Mouse (Mus musculus) kidney, embryonic 16.5 days (tissue): ENCODE results near the gene Apoc4. TPM values are rescaled to one million over a fixed set of nuclear protein-coding genes. Genes with fewer than 3 reads are reported as not detected.

ENCODE experiments used
- ATAC-seq: fragments of 200-750 bp; cut with Nextera tagmentation; 2 replicates; pipeline ENCODE4 v1.8.0; 2017; ENCODE audit warnings: moderate TSS enrichment; ENCODE audit not compliant: low FRiP score, low TSS enrichment
- H3K27ac ChIP-seq: fragments of 300-500 bp; sonication (generic); 2 replicates; pipeline ENCODE4 v1.5.1; 2014; ENCODE audit warnings: low read length
- H3K27me3 ChIP-seq: fragments of 300-500 bp; sonication (generic); 2 replicates; pipeline ENCODE4 v1.6.1; 2014; ENCODE audit warnings: low read length, control low read depth, mixed read lengths; ENCODE audit not compliant: insufficient read depth
- H3K36me3 ChIP-seq: fragments of 300-500 bp; sonication (generic); 2 replicates; pipeline ENCODE4 v1.6.1; 2014; ENCODE audit warnings: low read length, control low read depth, mixed read lengths; ENCODE audit not compliant: insufficient read depth
- H3K4me1 ChIP-seq: fragments of 300-500 bp; sonication (generic); 2 replicates; pipeline ENCODE4 v1.6.1; 2014; ENCODE audit warnings: low read length, control low read depth, mixed read lengths; ENCODE audit not compliant: insufficient read depth
- H3K4me2 ChIP-seq: fragments of 300-500 bp; sonication (generic); replicated peaks from 2 replicates; pipeline ENCODE4 v1.6.1; 2014; ENCODE audit warnings: low read depth, low read length
- H3K4me3 ChIP-seq: fragments of 300-500 bp; sonication (generic); 2 replicates; pipeline ENCODE4 v1.5.1; 2014; ENCODE audit warnings: mild to moderate bottlenecking, low read length
- H3K9ac ChIP-seq: fragments of 300-500 bp; sonication (generic); replicated peaks from 2 replicates; pipeline ENCODE4 v1.6.1; 2014; ENCODE audit warnings: low read length
- H3K9me3 ChIP-seq: fragments of 300-500 bp; sonication (generic); 2 replicates; pipeline ENCODE4 v1.6.1; 2016; ENCODE audit warnings: low read length, control low read depth
- WGBS: fragments of 180-500 bp; shearing (Covaris S2); extraction: QIAGEN DNeasy Blood & Tissue Kit; methylation state at CpG from one replicate; pipeline ENCODE4 v1.1.7; 2014; 5-methylcytosine and 5-hydroxymethylcytosine counted together
- polyA plus RNA-seq: library from polyadenylated mRNA; unstranded; fragments of >200 nt; fragmentation: Nextera tagmentation; extraction: Ambion mirVana; gene quantifications from 2 replicates; pipeline ENCODE4 v1.2.1, GENCODE M21; 2015

Gene Apoc4
- polyA plus RNA-seq, 1 experiment from 2014 or later = 2.2 TPM

DNA sequence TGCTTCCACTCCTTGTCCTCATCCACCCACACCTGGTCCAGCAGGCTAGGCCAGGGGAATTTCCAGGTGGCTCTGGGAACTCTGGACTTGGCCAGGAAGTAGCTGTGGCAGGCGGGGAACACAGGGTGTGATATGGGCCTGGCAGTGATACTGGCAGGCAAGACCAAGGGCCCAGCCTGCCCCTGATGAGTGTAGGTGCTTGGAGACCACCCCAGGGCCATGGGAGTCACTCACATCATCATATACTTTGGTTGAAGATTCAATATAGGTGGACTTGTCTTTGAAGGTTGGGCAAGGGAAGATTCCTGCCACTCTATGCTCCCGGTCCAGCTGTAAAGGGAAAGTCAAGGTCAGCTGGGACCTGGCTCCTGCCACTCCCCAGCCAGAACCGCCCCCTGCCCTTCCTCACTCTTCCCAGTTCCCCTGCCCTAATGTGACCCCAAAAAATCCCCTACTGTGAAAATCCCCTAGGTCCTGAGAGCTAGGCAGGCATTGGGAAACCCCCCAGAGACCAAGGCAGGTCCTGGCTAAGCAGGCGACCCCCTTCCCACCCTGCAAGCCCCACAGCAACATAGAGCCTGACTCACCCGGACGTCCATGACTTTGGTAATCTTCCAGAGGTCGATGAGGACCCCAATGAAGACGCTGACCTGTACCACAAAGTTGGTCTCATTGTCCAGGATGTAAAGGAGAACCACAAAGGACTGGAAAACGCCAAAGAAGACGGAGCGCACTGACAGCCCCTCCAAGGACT is 46.0 kb downstream of the Apoc4 start:
- no peaks in the 10 kb centered on the region for H3K27me3 ChIP-seq
- peaks cover 86% of the 10 kb centered on the region for H3K36me3 ChIP-seq
- ATAC-seq = no peak
- H3K9ac ChIP-seq = no peak overlapping the region
- H3K4me3 ChIP-seq = no peak overlapping the region
- no peaks in the 10 kb centered on the region for H3K9me3 ChIP-seq
- no peak overlapping the region for H3K4me2 ChIP-seq
- no peak overlapping the region for H3K27ac ChIP-seq
- WGBS = 86% methylated on average over 11 of the region's 11 CpGs
- H3K4me1 ChIP-seq = no peaks in the 10 kb centered on the region

GRCm38 (mm10) chr7:19634591-19634990 is 46.7 kb downstream of the Apoc4 start:
- Histone ChIP-seq H3K4me3 (no peak overlapping the region), H3K36me3 (peaks cover 79% of the 10 kb centered on the region), H3K27ac (no peak overlapping the region), H3K4me1 (peaks cover 3% of the 10 kb centered on the region; the same call in 1 of the 2 replicates), H3K9ac (no peak overlapping the region), H3K27me3 (no peaks in the 10 kb centered on the region), H3K9me3 (no peaks in the 10 kb centered on the region), H3K4me2 (no peak overlapping the region)
- WGBS = 94% methylated on average over 2 of the region's 2 CpGs
- no peak for ATAC-seq

GRCm38 (mm10) chr7:19633855-19634254 is 47.4 kb downstream of the Apoc4 start:
- H3K27ac ChIP-seq = no peak overlapping the region
- peaks cover 72% of the 10 kb centered on the region for H3K36me3 ChIP-seq
- 92% methylated on average over 15 of the region's 15 CpGs for WGBS
- no peak for ATAC-seq
- no peaks in the 10 kb centered on the region for H3K27me3 ChIP-seq
- no peaks in the 10 kb centered on the region for H3K9me3 ChIP-seq
- H3K9ac ChIP-seq = no peak overlapping the region
- no peak overlapping the region for H3K4me2 ChIP-seq
- H3K4me3 ChIP-seq = no peak overlapping the region
- peaks cover 5% of the 10 kb centered on the region; the same call in 1 of the 2 replicates for H3K4me1 ChIP-seq

DNA sequence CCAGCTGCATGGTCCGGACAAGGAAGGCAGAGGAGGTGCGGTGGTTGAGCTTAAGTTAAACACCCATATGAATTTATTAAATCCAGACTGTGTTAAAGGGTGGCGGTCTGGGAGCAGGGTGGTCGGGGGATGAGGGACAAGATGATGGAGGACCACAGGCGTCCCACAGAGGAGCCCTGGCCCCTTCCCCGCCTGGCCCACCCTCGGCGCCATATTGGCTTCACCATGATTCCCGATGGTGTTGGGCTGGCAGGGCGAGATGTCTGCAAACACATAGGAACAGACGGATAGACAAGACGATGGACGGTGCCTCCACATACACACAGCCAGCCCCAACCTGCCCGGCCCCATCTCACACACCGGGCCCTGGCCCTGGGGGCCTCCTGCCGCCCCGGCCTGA is 48.1 kb downstream of the Apoc4 start:
- H3K4me1 ChIP-seq = peaks cover 5% of the 10 kb centered on the region; the same call in 1 of the 2 replicates
- ATAC-seq = no peak
- WGBS = 93% methylated on average over 17 of the region's 17 CpGs

DNA sequence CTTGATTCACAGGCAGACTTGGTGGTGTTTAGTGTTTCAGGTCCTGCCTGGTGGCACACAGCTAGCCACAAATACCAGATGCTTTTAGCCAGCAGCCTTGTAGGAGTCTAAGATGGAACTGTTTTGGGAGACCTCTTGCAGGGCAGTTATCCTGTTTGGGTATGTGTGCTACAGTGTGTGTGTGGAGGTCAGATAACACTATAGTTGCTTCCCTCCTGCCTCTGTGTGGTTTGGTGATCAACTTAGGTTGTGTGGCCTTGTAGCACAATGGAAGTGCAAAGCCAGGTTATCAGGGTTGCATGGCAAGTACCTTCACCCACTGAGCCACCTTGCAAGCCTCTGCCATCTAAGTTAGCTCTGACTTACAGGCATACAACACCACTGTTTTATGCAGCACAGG is 48.6 kb downstream of the Apoc4 start:
- H3K9ac ChIP-seq = no peak overlapping the region
- H3K4me1 ChIP-seq = peaks cover 5% of the 10 kb centered on the region; the same call in 1 of the 2 replicates
- H3K4me2 ChIP-seq = no peak overlapping the region
- H3K4me3 ChIP-seq = no peak overlapping the region
- peaks cover 61% of the 10 kb centered on the region for H3K36me3 ChIP-seq
- no peaks in the 10 kb centered on the region for H3K27me3 ChIP-seq
- ATAC-seq = no peak
- H3K27ac ChIP-seq = no peak overlapping the region
- no peaks in the 10 kb centered on the region for H3K9me3 ChIP-seq

More for the DNA sequence above, 48.1 kb downstream of the Apoc4 start:
- Histone ChIP-seq H3K27me3 (no peaks in the 10 kb centered on the region), H3K27ac (no peak overlapping the region), H3K9ac (no peak overlapping the region), H3K36me3 (peaks cover 66% of the 10 kb centered on the region), H3K4me3 (no peak overlapping the region), H3K9me3 (no peaks in the 10 kb centered on the region), H3K4me2 (no peak overlapping the region)

GRCm38 (mm10) chr7:19632275-19632674 is 49.0 kb downstream of the Apoc4 start:
- Histone ChIP-seq H3K4me3 (no peak overlapping the region), H3K4me2 (no peak overlapping the region), H3K27ac (no peak overlapping the region), H3K27me3 (no peaks in the 10 kb centered on the region), H3K9ac (no peak overlapping the region), H3K9me3 (no peaks in the 10 kb centered on the region), H3K4me1 (peaks cover 5% of the 10 kb centered on the region; the same call in 1 of the 2 replicates), H3K36me3 (peaks cover 56% of the 10 kb centered on the region)
- ATAC-seq = no peak

- no peaks in the 10 kb centered on the region for H3K9me3 ChIP-seq
- peak within 1 kb of the TSS; percentile 67 for H3K4me3 ChIP-seq
- peak within 1 kb of the TSS; percentile 62 for H3K9ac ChIP-seq
- 1% methylated on average over 33 of the region's 41 CpGs for WGBS
- peak within 1 kb of the TSS; percentile 87 for H3K27ac ChIP-seq
- no peaks in the 10 kb centered on the region for H3K27me3 ChIP-seq
- peak within 1 kb of the TSS; percentile 88 for H3K4me2 ChIP-seq
- peaks cover 5% of the 10 kb centered on the region; the same call in 1 of the 2 replicates for H3K4me1 ChIP-seq
- no peak for ATAC-seq
- H3K36me3 ChIP-seq = peaks cover 27% of the 10 kb centered on the region
Measured at GRCm38 (mm10) chr7:19629361-19629734, 51.9 kb downstream of the Apoc4 start, which contains the start of gene Relb. Gene Relb (minus strand): TSS chr7:19629438.

DNA sequence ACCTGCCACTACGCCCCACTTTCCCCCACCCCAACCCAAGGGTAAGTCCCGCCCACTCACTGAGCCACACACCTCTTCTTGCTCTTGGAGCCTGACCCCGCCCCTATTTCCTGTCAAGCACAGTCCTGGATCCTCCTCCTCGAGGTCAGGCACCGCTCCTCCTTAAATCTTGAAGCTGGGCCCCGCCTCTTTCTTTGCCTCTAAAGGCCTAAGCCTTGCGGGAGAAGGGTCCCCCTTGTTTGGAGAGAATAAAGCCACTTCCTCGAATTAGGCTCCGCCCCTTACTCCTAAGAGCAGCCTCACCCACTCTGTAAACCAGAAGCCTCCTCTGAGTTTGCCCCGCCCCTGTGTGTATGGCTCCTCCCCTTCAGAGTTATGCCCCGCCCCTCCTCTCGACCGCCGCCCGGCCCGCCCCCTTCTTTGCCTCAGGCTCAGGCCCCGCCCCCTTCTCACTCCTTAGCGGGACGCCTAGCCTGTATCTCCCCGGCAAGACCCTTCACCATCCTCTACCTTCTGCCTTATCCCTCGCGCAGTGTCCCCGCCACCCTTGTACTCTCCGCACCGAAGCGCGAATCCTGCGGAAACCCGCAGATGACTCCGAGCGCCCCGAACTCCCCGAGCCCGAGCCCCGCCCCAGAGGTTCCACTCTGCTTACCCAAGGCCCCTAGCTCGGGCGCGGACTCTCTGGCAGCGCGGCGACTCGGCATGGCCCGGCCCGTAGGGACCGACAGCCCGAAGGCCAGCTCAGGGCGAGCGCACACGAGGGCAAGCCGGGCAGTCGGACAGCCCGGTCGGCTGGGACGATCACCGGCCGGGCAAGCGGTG is 52.5 kb downstream of the Apoc4 start:
- H3K27me3 ChIP-seq = no peaks in the 10 kb centered on the region
- peaks cover 21% of the 10 kb centered on the region for H3K36me3 ChIP-seq
- peak overlapping the region; percentile 67 for H3K4me3 ChIP-seq
- WGBS = under 1% methylated on average over 56 of the region's 57 CpGs
- peaks cover 5% of the 10 kb centered on the region; the same call in 1 of the 2 replicates for H3K4me1 ChIP-seq
- ATAC-seq = peak; percentile 94
- H3K9me3 ChIP-seq = no peaks in the 10 kb centered on the region
- peak overlapping the region; percentile 87 for H3K27ac ChIP-seq
- H3K9ac ChIP-seq = peak overlapping the region; percentile 62
- peak overlapping the region; percentile 88 for H3K4me2 ChIP-seq

DNA sequence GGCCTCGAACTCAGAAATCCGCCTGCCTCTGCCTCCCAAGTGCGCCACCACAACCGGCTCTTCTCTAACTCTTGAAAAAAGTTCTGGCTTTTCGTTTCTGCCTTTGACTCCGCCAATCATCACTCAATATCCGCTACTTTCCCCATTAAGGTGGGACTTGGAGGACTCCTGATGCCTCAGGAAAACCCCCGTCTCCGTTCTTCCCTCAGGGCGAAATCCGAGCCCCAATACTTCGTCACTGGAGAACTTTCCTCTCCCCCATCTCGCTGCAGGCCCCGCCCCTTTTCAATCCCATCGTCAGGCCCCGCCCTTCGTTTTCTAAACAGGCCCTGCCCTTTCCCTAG is 53.1 kb downstream of the Apoc4 start:
- Histone ChIP-seq H3K4me3 (peak overlapping the region; percentile 67), H3K9me3 (no peaks in the 10 kb centered on the region), H3K36me3 (peaks cover 15% of the 10 kb centered on the region), H3K9ac (peak overlapping the region; percentile 60; the same call in 1 of the 2 replicates), H3K4me1 (peaks cover 5% of the 10 kb centered on the region; the same call in 1 of the 2 replicates), H3K27me3 (no peaks in the 10 kb centered on the region), H3K27ac (peak overlapping the region; percentile 75), H3K4me2 (peak overlapping the region; percentile 88)
- 15% methylated on average over 17 of the region's 17 CpGs for WGBS
- ATAC-seq = no peak
